Mouse (Mus musculus) bone marrow, adult 2 months (tissue): ENCODE measurements around the gene Zfp688.

Experiments used
- CTCF ChIP-seq: fragments of 200-500 bp; IDR thresholded peaks from 2 replicates; pipeline ENCODE4 v1.5.1; 2011; ENCODE audit warnings: low read length, control low read depth; ENCODE audit not compliant: control insufficient read depth, insufficient read depth
- POLR2A ChIP-seq: fragments of 200-500 bp; IDR thresholded peaks from 2 replicates; pipeline ENCODE4 v1.6.1; 2011; ENCODE audit warnings: low read depth, mild to moderate bottlenecking, control low read depth, low read length, borderline replicate concordance; ENCODE audit not compliant: control insufficient read depth

GRCm38 (mm10) chr7:127393944-127394333 is 27.9 kb downstream of the Zfp688 start:
- TF ChIP-seq CTCF (no peak), POLR2A (no peak)
